Mouse (Mus musculus) layer of hippocampus, postnatal 25 days (tissue): ENCODE measurements at regions not wholly inside any gene's neighbourhood (a gene's known extent, or its start where the extent isn't known, plus 50 kb on each side); places are given as distances from the start of the nearest gene placed in this dataset.
A peak's percentile ranks its signal among the peaks of the same experiment; 100 is the strongest.

Source experiments
- DNase-seq, 2 experiments: peaks; one replicate each; pipeline ENCODE4 v3.0.0; 2022; ENCODE audit warnings: mixed read lengths in 2 of 2, low spot score in 1 of 2; ENCODE audit errors: extremely low spot score in 1 of 2

DNA sequence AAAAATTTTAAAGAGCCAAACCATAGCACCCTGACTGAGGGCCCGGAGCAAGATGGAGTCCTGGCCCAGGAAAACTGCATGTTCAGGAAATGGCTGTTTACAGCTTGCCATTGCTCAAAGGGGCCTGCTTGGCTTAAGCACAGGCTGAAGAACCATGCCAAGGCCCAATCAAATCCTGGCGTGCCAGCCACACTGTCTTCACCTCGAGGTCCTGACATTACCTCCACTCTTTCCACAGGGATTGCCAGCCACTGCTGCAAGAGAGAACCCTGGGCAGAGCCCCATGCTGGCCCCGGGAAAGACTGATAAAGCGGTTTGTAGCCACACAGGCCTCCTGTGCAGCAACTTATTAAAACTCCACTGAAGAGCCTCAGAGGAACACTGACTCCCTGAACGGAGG lies 199.6 kb downstream of the Cog6 start:
- no peak for DNase-seq

DNA sequence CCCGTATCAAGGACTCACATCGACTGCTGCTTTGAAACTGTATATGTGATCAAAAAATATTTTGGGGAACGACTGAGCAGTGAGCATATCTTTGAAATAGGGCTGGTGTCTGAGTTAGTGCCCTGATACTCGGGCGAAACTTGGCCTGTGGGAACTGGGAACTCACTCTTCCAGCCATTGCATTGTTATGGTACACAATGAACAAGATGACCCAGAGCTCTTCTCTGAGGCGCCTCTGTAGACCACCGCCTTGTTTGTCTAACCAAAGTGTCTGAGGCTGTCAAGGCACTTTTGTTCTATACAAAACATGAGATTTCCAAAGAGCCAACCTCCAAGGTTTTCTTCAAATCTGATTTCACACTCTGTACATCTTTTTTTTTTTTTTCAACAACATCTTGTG lies 201.5 kb downstream of the Cog6 start:
- DNase-seq = no peak

DNA sequence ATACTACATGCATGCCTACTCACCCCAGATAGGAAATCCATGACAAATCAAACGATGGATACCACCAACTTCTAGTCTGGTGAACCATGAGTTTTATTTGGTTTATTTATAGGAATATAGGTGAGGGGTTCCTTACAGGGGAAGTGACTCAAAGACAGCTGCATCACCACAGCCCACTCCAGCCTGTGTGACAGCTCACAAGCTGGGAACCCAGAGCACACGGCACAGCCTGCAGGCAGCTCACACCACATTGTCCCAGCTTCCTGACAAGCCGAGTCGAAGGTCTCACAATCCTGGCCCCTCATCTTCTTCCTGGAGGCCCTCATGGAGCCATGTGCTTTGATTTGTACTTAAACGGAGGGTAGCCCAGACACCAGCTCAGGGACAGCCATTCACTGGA lies 214.7 kb downstream of the Cog6 start:
- DNase-seq = no peak

DNA sequence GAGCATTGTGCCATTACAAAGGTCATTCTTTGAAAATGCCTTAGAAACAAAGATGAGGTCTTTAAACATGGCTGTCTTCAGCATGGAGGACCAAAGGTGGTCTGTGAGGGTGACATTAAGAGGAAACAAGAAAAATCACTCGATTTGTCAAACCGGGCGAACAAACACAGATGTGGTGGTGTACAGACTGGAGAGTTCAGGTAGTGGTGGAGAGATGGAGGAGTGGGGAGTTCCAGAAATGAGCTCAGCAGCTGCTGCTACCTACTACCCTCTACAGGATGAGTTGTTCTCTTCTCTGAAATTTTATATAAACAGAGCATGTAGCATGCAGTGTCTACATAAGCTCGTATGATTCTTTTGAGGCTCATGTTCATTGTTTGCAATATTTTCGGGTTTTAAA lies 215.6 kb downstream of the Cog6 start:
- DNase-seq = no peak

DNA sequence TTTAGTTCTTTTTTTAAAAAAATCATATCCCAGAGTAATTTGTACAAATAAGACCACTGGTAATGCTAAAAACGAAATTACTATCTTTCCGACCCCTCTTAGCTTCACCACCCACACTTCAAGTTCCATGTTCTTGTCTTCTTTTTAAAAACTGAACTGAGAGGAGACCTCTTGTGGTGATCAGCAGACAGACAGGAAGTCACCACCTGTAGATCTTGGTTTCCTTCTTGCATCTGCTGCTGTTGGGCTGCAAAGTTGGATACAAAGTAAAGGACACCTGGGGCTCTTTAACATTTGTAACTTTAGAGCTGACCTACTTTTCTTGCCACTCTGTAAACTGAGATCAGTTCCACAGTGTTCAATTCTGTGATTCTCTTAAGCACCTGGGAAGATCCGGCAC lies 216.4 kb downstream of the Cog6 start:
- no peak for DNase-seq

DNA sequence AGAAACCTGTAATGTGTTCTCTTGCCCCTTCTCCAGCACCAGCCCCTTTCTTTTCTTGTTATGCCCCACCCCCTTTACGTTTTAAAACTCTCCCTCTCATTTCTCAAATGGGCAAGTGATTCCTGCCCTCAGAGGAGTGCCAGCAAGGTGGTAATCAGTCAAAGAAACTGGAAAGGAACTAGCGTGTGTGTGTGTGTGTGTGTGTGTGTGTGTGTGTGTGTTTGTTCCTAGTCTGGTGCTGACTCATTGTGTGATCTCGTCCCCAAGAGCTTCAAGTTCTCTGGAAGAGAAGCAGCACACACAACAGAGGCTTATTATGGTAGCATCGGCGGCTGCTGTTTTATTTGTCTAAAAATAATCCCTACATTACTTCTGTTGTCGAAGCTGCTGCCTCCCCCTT lies 219.2 kb downstream of the Cog6 start:
- DNase-seq = no peak

DNA sequence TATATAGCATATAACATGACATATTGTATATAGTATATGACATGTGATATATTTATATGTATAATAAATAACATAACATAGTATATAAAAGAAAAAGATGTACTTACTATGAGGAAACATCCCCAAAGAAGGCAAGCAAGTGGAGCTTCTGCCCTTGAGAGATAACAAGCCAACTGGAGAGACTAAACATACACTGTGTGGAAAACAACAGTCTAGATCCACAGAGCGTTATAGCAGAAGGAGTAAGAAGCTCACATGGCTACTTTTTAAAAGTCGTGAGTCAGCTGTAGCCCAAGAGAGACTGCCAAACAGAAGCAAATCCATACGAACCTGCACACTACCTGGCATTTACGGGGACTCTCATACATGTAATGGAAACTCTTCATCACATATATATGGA lies 219.9 kb downstream of the Cog6 start:
- DNase-seq = no peak

DNA sequence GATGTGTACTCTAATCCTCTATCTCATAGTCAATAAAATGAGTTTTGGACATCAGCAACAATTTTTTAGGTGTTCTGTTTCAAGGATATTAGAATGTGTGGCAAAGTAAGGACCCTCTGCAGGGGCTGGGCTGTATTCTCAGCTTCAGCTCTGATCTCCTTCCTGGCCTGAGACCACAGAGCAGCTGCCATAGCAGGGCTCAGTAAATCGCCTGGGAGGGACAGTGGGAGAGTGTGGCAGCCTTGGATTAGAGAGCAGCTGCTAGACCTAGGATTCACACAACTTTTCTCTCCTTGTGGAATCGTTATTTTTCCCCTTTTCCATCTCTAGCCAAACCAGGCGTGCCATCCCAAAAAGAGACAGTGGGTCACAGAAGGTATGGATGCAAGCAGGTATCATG lies 222.8 kb downstream of the Cog6 start:
- DNase-seq = no peak

DNA sequence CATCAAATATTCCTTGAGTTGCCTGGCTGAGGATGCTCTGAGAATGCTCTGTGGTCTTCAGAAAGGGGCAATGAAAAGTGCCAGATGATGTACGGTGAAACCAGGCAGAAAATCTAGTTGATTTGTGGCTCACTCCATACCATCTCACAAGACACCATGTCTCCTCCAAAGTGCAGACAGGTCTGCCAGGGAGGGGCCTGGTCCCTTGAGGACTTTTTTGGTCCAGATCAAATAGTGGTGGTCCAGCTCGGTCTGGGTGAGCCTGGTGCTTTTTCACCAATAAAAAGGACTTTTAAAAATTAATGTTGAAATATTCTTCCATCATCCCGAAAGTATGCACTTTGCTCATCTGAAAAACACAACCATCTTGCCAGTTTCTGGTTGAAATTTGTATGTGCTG lies 224.2 kb downstream of the Cog6 start:
- no peak for DNase-seq

DNA sequence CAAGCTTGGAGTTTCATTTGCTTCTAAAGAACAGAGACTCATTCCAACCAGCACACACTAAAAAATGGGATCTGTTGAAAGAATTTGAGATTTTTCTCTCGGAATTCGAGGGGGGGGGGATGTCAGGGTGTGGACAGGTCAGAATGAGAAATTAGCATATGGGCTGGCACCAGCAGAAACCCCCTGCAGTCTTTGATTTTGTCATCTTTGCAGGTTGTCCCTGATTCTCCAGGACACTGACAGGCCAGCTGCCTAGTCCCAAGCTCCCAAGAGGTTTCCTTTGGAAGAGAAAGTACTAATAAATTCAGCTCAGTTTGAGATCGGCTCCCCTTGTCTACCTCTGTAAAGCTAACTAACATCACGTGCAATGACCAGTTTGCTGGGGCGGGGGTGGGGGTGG lies 224.9 kb downstream of the Cog6 start:
- no peak for DNase-seq

DNA sequence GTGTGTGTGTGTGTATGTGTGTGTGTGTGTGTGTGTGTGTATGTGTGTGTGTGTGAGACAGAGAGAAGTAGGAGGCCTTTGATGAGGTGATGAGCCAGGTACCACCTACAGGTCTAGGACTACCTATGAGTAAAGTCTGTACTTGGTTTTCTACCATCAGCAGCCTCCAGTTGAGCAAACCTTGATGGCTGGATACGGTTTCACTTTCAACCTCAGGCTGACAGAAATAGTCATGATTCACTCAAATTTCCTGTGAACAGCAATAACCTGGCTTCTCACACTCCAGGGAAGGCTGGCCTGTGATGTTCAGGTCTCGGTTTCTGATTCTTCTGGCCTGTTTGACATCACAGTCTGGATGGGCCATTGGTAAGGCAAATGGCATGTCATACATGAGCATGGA lies 226.1 kb downstream of the Cog6 start:
- DNase-seq = no peak

DNA sequence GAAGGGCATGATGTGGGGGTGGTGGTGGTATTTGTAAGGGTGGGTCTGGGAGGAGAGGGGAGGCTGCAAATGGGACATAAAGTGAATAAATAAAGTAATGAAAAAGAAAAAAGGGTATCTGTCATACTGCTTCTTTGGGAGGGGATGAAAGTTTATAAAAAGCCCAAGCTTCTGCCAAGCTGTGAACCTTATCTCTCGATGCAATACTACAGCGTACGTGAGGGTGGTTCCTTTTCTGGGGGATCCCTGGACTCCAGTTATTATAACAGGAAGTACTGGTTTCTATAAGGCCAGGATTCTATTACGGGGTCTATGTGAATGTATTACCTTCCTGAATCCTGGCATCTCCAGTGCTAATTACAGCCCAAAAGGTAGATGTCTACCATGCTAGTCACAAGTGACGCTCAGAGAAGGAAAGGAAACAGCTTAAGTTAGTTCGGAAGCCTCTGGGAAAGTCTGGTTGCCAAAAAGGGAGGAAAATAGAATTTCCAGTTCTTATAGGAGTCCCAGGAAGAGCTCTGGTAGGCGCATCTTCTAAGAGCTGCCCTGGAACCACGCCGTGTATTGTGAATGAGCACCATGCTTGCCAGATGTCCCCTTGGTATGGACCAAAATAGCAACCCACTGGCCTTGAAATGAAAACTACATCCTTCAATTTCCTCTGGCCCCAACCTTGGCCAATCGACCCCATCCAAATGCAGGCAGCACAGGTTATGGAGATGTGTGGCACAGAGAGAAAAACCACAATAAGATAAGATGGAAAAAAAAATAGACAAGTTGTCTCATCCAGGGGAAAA lies 228.9 kb downstream of the Cog6 start:
- no peak for DNase-seq

DNA sequence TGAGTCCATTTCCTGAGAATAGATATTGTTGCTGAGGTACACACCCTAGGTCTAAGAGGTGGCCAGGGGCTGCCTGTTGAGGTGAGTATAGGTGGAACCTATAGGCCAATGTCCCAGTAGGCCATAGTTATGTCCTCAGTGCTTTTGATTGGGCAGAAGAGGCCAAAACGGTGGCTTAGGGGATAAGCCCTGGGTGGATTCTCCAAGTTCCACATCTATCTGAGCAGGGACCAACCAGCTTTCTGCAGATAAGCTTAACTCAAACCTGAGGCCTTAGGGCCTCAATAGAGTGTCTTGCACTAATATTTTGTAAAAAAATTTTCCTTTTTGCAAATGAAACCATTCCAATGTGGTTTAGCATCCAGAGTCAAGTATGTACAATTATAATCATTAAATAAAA lies 231.4 kb downstream of the Cog6 start:
- DNase-seq = no peak

DNA sequence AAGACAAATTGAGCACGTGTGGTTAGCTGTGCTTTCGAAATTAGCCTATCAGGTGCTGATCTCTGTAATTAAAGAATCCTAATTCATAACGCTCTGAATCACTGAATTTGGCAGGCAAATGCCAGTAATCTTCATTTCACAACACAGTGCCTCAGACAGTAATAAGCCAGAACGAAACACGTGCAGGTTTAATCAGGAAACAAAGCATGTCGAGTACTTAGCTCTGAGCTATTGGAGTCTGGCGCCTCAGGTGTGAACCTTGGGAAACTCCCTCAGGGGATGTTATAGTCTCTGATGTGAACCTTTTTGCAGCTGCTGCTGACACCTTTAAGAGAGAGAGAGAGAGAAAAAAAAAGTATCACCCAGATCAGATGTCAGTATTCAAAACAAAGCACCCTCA lies 232.6 kb downstream of the Cog6 start:
- DNase-seq = no peak

DNA sequence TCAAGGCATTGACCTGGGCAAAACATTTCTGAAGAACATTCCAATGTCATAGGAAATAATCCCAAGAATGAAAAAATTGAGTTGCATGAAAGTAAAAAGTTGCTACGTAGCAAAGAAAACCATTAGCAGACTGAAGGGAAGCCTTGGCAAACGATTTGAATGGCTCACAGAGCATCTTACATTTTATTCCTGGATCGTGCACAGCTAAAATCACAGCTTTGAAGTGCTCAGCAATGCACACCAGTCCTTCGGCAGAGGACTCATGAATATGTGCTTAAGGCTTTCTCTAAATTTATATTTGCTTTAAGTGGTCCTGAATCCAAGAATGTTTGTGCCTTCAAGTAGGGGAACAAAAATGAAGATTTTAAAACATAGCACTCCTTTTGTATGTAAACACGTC lies 234.5 kb downstream of the Cog6 start:
- no peak for DNase-seq

DNA sequence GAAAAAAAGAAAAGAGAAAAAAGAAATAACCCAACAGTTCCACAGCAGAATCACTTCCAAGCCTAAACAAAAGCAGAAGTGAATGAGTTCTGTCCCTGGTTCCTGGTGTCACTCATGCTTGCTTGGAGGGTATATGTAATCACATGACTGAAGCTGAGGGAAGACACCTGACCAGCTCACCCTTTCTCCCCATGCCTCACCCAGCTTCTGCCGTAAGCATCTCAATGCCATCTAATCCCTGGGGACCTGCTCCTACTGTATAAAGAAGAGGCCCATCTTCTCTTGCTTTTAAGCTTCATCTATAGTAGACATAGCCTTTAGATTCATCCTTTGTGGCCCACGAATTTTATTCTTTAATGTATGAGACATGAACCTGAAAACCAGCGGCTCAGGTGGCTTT lies 235.5 kb downstream of the Cog6 start:
- no peak for DNase-seq

DNA sequence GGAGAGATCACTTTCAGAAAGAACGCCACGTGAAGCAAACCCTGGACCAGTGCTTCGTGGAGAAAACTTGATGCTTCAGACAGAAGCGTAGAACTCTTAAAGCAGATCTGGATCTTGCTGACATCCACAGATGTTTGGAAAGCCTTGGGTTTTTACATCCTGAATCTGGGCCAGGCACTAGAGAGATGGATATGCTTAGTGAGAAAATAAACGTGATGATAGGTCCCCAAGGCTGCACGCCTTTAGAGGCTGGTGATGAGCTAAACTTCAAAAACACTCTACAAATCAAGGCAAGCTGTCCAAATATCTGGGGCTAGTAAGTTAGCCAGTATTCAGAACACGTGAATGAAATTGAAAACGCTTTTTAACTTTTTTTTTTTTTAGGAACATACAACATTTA lies 236.7 kb downstream of the Cog6 start:
- no peak for DNase-seq

DNA sequence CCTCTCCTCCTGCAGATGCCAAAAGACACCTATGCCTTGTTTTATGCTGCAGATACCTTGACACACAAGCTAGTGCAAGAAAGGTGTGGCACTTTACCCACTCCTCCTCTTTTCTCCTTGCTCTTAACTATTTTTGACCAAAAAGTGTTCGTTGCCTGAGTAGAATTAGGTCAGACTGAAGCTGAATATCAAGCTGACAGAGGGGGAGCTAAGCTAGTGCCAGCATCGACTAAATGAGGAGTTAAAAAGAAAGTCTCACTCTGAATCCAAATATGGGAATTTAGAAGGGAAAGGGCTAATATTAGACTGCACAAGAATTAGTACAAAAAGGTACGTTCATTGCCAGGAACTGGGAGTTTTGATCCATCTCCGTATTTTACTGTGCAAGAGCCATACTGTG lies 241.2 kb downstream of the Cog6 start:
- no peak for DNase-seq

DNA sequence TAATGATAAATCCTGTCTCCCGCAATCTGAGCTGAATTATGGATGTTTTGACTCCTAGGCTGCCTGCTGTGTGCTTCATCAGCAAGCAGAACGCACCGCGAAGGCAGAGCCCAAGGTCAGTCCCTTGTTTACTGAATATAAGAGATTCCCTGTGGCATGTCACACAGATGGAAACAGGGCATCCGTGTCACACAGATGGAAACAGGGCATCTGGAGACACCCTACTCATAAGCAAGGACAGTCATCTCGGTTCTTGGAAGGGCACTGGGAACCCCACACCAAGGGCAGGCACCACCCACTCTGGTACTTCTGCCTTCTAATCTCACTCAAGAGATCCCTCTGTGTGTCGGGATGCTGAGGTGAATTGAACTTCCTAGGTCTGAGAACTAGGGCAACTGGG lies 241.9 kb downstream of the Cog6 start:
- DNase-seq = no peak

DNA sequence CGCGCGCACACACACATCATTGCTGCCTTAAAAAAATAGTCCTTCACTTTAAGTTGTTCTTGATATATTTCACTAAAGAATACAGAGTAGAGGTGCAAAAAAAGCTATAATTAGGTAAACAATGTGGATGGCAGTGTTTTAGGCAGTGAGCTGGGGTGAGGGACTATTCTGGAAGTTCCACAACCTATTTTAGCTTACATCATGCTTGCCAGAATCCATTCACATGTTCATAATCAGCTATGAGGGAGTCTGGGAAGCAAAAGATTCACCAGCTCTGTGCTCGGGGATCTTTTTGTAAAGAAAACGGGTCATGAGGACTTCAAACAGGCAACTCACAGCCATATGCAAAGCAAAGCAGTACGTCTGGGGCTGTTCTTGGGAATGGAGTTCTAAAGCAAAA lies 242.3 kb downstream of the Cog6 start:
- DNase-seq = no peak

DNA sequence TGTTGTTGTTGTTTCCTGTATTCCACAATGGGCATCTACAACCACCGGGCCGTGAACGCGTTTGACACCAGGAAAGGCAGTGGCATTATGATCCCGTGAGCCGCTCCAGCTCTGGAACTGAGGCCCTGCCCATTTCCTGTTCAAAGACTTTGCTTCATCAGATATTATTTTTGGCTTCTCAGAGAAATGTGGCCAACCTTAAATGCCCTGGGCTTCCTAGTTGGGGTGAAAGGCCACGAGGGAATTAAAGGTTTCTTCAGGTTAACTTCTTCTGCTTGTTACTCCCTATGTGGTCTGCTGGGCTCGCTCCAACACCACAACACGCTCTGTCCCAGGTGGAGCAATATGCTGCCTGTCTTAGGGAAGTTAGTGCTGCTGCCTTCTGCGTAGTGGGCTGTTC lies 249.8 kb downstream of the Cog6 start:
- DNase-seq = no peak

DNA sequence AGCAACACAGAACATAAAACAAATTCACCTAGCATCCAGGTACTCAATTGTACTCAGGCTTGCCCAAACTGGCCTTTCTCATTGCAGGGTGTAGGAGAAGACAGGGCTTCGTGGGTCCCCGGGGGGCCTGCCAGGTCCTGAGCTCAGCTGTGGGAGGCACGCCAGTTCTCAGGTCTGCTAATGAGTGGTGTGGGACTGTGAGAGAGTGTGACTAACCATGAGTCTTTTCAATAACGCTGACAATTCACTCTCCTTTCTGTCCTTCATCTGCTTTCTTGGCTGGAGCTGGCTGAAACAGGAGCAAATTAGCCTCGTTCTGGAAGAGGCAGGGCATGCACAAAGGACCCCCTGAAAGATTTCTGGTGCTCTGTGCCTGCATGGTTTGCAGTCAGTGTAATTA lies 250.2 kb downstream of the Cog6 start:
- DNase-seq = peak in 1 of 2 experiments; percentile 35

DNA sequence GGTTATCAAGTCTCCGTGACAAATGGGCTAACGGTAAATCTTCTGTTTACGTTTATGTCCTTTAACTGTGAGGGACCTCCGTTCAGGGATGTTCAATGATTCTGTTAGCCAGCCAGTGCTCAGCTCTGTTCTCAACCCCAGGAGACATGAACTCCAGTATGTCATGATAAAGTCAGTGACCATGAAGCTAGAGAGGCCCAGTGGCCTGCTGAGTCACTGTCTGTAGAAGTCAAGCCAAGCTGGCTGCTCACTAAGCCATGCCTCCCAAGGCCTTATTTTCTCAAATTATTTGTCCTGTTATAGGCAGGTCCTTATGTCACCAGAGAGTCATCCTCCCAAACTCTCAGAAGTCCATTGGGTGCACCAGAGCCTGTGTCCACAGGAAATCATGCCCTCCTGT lies 252.9 kb downstream of the Cog6 start:
- no peak for DNase-seq
